Mouse (Mus musculus): Measurements from ENCODE around the gene Zdbf2.

Gene Zdbf2

GRCm38 (mm10) chr1:63272741-63273338 lies at the start of gene Zdbf2:
Gene Zdbf2, plus strand, starts transcription at chr1:63273265.
- no peak for DNase-seq (ENCODE audit: low spot score)

DNA sequence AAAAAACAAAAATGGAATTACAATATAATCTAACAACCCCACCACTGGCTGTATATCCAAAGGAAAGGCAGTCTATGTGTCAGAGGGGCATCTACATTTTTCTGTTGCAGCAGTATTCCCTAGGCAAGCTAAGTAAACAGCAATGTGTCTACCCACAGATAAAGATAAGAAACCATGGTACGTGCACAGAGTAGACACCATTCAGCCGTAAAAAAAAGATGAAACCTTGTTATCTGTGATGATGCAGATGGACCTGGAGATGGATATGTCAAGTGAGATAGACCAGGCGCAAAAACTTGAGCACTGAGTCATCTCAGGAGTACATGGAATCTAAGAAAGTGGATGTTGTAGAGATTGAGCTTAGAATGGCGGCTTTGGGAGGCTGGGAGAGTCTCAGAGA lies 48.1 kb upstream of the Zdbf2 start:
- no peak for DNase-seq (ENCODE audit: low spot score)

DNA sequence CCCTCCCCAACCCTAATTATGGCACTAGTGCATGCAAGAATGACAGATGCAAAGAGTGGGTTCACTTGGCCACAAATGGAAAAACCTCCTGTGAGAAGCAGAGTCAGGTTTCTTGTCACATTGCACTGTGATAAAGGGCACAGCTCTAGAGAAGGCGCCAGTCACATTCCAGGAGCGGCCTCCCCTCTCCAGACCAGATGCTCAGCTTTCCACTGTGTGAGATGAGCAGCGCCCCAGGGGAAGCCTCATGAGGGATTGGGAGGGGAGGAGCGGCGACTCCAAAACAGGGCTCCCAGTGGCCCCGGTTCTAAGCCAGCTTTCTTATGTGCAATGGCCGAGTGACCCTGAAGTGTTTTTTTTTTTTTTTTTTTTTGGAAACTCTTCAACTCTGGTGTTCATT lies 47.2 kb upstream of the Zdbf2 start:
- DNase-seq (ENCODE audit: low spot score) = no peak

GRCm38 (mm10) chr1:63227241-63227640 lies 45.8 kb upstream of the Zdbf2 start:
- DNase-seq (ENCODE audit: low spot score) = no peak

DNA sequence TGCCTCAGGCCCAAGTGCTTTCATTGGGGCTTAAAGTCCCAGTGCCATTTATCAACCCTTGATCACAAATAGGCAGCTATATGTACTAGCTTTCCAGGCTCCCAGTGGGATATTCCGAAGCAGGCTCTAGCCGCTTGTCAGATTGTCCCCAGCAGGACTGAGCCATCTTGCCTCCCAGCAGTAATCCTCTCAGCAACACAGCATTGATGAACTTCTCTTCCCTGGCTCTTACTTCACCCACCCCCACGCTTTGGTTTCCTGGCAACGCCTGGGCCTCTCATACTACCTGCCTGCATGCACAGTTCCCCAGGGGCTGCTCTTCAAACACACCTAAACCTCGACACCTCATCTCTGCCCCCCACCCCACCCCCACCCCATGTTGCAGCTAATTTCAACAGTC lies 35.7 kb upstream of the Zdbf2 start:
- DNase-seq (ENCODE audit: low spot score) = no peak

- DNase-seq (ENCODE audit: low spot score) = no peak
These were observed 33.8 kb upstream of the Zdbf2 start for GRCm38 (mm10) chr1:63239305-63239704.

- no peak for DNase-seq (ENCODE audit: low spot score)
These were observed 33.3 kb upstream of the Zdbf2 start for GRCm38 (mm10) chr1:63239751-63240150.

DNA sequence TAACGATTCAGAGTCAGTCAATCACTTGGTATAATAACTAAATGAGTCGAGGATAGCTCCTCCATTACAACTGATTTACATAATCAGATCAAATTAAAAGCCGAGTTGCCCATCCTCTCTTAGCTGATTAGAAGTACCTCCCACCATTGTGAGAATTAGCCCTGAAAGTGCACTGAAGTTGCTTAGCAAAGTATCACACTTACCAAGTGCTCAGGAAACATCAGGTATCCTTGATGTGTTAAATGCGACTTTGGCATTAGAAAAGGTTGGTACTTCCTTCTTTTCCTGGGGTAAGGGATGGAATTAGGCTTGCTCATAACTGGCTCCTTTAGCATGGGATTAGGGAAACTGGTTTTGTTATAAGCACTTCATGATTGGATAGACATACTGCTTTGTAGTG lies 29.2 kb upstream of the Zdbf2 start:
- DNase-seq (ENCODE audit: low spot score) = no peak

- DNase-seq (ENCODE audit: low spot score) = no peak
These were observed 26.1 kb upstream of the Zdbf2 start for GRCm38 (mm10) chr1:63246862-63247521.

- no peak for DNase-seq (ENCODE audit: low spot score)
These were observed 25.2 kb upstream of the Zdbf2 start for GRCm38 (mm10) chr1:63247831-63248359.

DNA sequence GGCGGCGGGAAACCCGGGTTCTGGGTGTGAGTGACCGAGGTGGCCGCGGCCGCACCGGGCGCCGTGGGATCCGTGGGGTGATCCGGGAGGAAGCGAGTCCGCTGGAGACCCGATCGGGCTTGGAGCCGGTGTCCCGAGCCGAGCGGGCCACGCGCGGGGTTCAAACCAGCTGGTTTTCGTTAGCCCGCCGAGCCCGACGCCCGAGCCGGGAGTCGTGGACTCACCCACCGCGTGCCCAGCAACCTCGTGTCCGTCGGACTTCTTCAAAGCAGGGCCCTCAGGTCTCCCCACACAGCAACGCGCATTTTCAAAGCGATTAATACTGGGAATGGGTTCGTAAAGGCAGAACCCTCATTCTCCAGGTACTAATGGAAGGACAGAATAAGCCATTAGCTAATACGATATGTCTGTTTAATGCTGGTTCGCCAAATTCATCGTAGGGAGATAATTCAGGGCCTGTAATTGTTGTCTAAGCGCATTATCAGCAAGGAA lies 24.7 kb upstream of the Zdbf2 start:
- DNase-seq (ENCODE audit: low spot score) = no peak

GRCm38 (mm10) chr1:63249261-63249660 lies 23.8 kb upstream of the Zdbf2 start:
- no peak for DNase-seq (ENCODE audit: low spot score)

GRCm38 (mm10) chr1:63252351-63253209 lies 20.5 kb upstream of the Zdbf2 start:
- DNase-seq (ENCODE audit: low spot score) = no peak

DNA sequence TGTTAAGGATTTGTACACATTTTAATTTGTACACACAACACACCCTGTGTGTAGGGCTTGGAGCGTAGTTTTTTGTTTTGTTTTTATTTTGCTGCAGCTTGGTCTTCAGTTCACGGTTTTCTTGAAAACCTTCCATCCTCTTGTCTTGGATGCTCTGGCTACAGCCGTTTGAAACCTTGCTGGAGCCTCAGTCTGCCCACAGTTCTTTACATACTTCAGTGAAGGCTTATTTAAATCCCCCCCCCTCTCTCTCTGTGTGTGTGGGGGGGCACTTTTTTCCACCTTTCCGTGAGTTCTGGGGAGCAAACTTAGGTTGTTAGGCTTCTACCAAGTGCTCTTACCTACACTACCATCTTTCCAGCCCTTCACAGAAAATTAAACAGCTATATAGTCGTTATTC lies 19.8 kb upstream of the Zdbf2 start:
- no peak for DNase-seq (ENCODE audit: low spot score)

DNA sequence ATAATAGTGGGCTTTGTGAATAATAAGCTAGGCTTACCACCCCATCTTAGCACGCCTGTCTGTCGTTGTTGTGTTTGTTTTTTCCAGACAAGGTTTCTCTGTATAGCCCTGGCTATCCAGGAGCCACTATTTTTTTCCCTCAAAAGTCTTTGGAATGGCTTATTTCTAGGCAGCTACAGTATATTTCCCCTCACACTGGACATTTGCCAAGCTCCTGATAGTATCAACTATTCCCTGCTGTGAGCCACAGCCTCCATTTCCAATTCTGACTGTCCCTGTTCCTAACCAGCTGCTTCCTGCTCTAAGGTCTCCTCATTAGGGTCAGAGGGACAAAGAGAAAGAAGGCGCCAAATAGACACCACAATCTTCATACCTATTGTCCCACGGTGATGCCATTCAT lies 18.0 kb upstream of the Zdbf2 start:
- DNase-seq (ENCODE audit: low spot score) = no peak

GRCm38 (mm10) chr1:63256083-63256482 lies 17.0 kb upstream of the Zdbf2 start:
- no peak for DNase-seq (ENCODE audit: low spot score)

DNA sequence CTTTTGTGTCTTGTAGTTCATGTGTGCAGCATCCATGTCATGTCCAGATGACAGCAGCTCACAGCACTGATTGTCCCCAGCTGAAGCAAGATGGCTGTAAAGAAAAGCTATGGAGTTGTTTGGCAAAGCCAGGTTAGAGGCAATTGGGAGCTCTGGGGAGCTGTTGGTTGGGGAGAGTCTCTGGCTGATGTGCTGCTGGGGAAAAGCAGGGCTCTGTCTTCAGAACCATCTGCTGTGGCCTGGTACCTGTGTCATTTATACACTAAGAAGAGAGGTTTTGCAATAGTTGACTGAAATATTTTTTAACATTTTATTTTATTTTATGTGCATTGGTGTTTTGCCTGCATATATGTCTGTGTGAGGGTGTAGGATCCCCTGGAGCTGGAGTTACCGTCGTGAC lies 14.6 kb upstream of the Zdbf2 start:
- DNase-seq (ENCODE audit: low spot score) = no peak

DNA sequence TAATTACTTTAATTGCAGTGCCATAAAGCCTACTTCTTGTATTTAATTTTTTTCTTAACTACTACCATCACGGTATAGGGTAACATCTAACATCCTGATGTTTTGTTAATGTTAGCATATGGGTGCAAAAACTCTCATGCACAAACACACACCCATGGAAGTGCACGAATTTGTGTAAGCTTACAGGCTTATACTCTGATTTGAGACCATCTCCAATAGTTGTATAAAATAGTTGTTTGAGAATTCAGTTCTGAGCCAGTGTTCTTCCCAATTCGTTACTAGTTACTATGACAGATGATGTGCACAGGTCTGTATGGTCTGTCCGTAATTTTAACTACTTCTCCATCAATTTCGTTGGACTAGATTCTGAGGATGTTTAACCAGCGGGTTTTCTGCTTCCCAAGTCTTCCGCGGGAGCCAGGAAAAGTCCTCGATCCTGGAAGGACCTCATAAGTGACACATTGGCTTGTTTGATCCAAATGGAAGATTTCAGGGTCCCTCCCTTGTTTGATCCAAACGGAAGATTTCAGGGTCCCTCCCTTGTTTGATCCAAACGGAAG lies 13.7 kb upstream of the Zdbf2 start:
- no peak for DNase-seq (ENCODE audit: low spot score)

GRCm38 (mm10) chr1:63259916-63260741 lies 12.9 kb upstream of the Zdbf2 start:
- no peak for DNase-seq (ENCODE audit: low spot score)

GRCm38 (mm10) chr1:63260742-63261033 lies 12.4 kb upstream of the Zdbf2 start:
- DNase-seq (ENCODE audit: low spot score) = no peak

DNA sequence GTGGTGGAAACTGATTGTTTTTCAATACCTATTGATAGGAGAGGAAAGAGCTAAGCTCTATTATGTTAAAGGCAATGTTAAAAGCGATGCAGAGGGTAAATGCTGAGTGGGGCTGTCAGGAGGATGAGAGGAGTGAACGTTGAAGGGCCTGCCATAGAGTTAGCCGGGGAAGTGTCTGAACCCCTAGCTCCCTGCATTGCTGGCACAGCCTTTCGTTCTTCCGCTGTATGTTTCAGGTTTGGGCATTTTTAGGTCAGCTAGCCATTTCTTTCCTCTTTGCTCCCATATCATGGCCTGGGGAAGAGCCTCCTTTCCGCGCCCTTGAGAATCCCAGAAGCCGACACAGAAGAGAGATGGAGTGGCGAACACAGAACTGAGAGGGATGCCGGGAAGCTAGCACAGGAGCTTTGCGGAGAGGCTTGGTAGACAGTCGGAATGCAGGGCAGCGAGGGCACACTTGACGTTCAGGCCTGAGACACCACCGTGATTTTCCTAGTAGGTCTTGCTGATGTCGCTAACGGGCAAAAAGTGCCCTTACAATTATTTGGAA lies 11.9 kb upstream of the Zdbf2 start:
- DNase-seq (ENCODE audit: low spot score) = no peak
